Comparison of ENCODE assay signal across 16 mouse cellular contexts in genomic region chr9:114885991-114886662, GRCm38 (mm10). TPM values are rescaled to one million over a fixed set of nuclear protein-coding genes. Genes with fewer than 3 reads are reported as not detected.
DNase-seq lines count a peak whose midpoint lies in the region; ATAC-seq and TF ChIP-seq lines count a peak whose summit lies in the region.
"Had no signal": no experiment of that assay in that cellular context is flagged by ENCODE, and none has a peak within 500 bp of the region (broad histone marks: within the 10 kb centered on the region; RNA-seq: fewer than 3 reads in every experiment).

No protein-coding gene starts in this region.

- no peaks in the 10 kb centered on the region for H3K27me3 ChIP-seq in embryonic facial prominence, embryonic 14.5 days (replicated peaks; ENCODE audit: control insufficient read depth, insufficient read depth, low read length)
- no peaks in the 10 kb centered on the region for H3K27me3 ChIP-seq in lung, embryonic 14.5 days (ENCODE audit: insufficient read depth, low read length)
- no peaks in the 10 kb centered on the region for H3K27me3 ChIP-seq in stomach, embryonic 15.5 days (replicated peaks)
- no peaks in the 10 kb centered on the region for H3K27me3 ChIP-seq in kidney, adult 2 months (replicated peaks; ENCODE audit: control insufficient read depth, insufficient read depth, low read length)
- H3K27me3 ChIP-seq: liver, embryonic 12.5 days; neural tube, embryonic 13.5 days had no signal

- peak; percentile 85 for ATAC-seq in embryonic facial prominence, embryonic 14.5 days (ENCODE audit: low read depth)
- ATAC-seq in lung, embryonic 14.5 days (ENCODE audit: insufficient read depth), result peak; percentile 75
- peak; percentile 73; the same call in 1 of the 2 replicates for ATAC-seq in stomach, embryonic 15.5 days (ENCODE audit: insufficient read depth, low FRiP score, low read depth)
- ATAC-seq: activated CD4-positive, CD25-positive, alpha-beta regulatory T cell, adult 4 months; forebrain, embryonic 16.5 days; liver, embryonic 12.5 days had no signal

- peaks cover 3% of the 10 kb centered on the region; the same call in 1 of the 2 replicates for H3K9me3 ChIP-seq in embryonic facial prominence, embryonic 14.5 days (ENCODE audit: control insufficient read depth, low read length)
- no peaks in the 10 kb centered on the region for H3K9me3 ChIP-seq in lung, embryonic 14.5 days (ENCODE audit: low read depth, low read length)
- no peaks in the 10 kb centered on the region for H3K9me3 ChIP-seq in stomach, embryonic 15.5 days
- H3K9me3 ChIP-seq: liver, embryonic 12.5 days; neural tube, embryonic 13.5 days had no signal

- H3K4me3 ChIP-seq in embryonic facial prominence, embryonic 14.5 days (ENCODE audit: low read depth, low read length), result no peak overlapping the region
- no peak overlapping the region for H3K4me3 ChIP-seq in lung, embryonic 14.5 days (ENCODE audit: low read depth, low read length)
- no peak overlapping the region for H3K4me3 ChIP-seq in stomach, embryonic 15.5 days (replicated peaks)
- no peak overlapping the region for H3K4me3 ChIP-seq in kidney, adult 2 months (ENCODE audit: insufficient read depth, low read depth, low read length)
- H3K4me3 ChIP-seq: liver, embryonic 12.5 days; neural tube, embryonic 13.5 days had no signal

- peak overlapping the region; percentile 28; the same call in 1 of the 2 replicates for H3K4me2 ChIP-seq in embryonic facial prominence, embryonic 14.5 days (ENCODE audit: low read depth, low read length)
- H3K4me2 ChIP-seq in lung, embryonic 14.5 days, result peak overlapping the region; percentile 33
- peak overlapping the region; percentile 4 for H3K4me2 ChIP-seq in stomach, embryonic 15.5 days
- H3K4me2 ChIP-seq: liver, embryonic 12.5 days; neural tube, embryonic 13.5 days had no signal

- peak; percentile 76 for DNase-seq in testis, postnatal 14 days (ENCODE audit: low spot score)
- no peak for DNase-seq in testis, postnatal 10 days (ENCODE audit: low spot score)
- DNase-seq in embryonic facial prominence, embryonic 14.5 days (ENCODE audit: low spot score), result peak; percentile 81
- peak; percentile 68 for DNase-seq in lung, embryonic 14.5 days
- no peak for DNase-seq in kidney, adult 2 months
- DNase-seq in adrenal gland, postnatal 14 days, result no peak
- no peak for DNase-seq in gastrocnemius, adult 18-20 months (ENCODE audit: low spot score)
- DNase-seq: cerebellum, postnatal 10 days; heart, postnatal 14 days; kidney, postnatal 14 days had no signal

- TF ChIP-seq CTCF in lung, embryonic 14.5 days (IDR thresholded peaks at IDR 0.05; ENCODE audit: low read depth), result no peak; the same call in 1 of the 2 replicates
- TF ChIP-seq CTCF in kidney, adult 2 months (conservative IDR thresholded peaks at IDR 0.05; ENCODE audit: insufficient read depth, insufficient read length, low read depth, low read length), result no peak

- H3K9ac ChIP-seq in embryonic facial prominence, embryonic 14.5 days (ENCODE audit: low read depth, low read length), result no peak overlapping the region
- H3K9ac ChIP-seq in lung, embryonic 14.5 days, result no peak overlapping the region
- no peak overlapping the region for H3K9ac ChIP-seq in stomach, embryonic 15.5 days
- H3K9ac ChIP-seq: liver, embryonic 12.5 days; neural tube, embryonic 13.5 days had no signal

- no peaks in the 10 kb centered on the region for H3K4me1 ChIP-seq in embryonic facial prominence, embryonic 14.5 days (ENCODE audit: control insufficient read depth, insufficient read depth, low read length)
- H3K4me1 ChIP-seq in lung, embryonic 14.5 days (ENCODE audit: insufficient read depth), result no peaks in the 10 kb centered on the region
- H3K4me1 ChIP-seq in stomach, embryonic 15.5 days, result no peaks in the 10 kb centered on the region
- no peaks in the 10 kb centered on the region for H3K4me1 ChIP-seq in kidney, adult 2 months (ENCODE audit: control insufficient read depth, insufficient read depth, low read length)
- H3K4me1 ChIP-seq: liver, embryonic 12.5 days had no signal

- no peak overlapping the region; the same call in 1 of the 2 replicates for H3K27ac ChIP-seq in embryonic facial prominence, embryonic 14.5 days (replicated peaks; ENCODE audit: low read depth, low read length)
- H3K27ac ChIP-seq in lung, embryonic 14.5 days (ENCODE audit: low read depth), result peak overlapping the region; percentile 58; the same call in 1 of the 2 replicates
- peak overlapping the region; percentile 73 for H3K27ac ChIP-seq in stomach, embryonic 15.5 days
- no peak overlapping the region for H3K27ac ChIP-seq in kidney, adult 2 months (ENCODE audit: insufficient read depth, low read depth, low read length)
- H3K27ac ChIP-seq: liver, embryonic 12.5 days; neural tube, embryonic 13.5 days had no signal

- TF ChIP-seq POLR2A in kidney, adult 2 months (IDR thresholded peaks at IDR 0.05; ENCODE audit: low read depth, low read length), result no peak

- WGBS in embryonic facial prominence, embryonic 14.5 days, result 19% methylated on average over 8 of the region's 8 CpGs
- WGBS in lung, embryonic 14.5 days, result 34% methylated on average over 8 of the region's 8 CpGs
- 37% methylated on average over 8 of the region's 8 CpGs for WGBS in stomach, embryonic 15.5 days
- WGBS in kidney, adult 2 months, result 68% methylated on average over 8 of the region's 8 CpGs

- H3K36me3 ChIP-seq in embryonic facial prominence, embryonic 14.5 days (ENCODE audit: control insufficient read depth, insufficient read depth, low read length), result no peaks in the 10 kb centered on the region
- H3K36me3 ChIP-seq in lung, embryonic 14.5 days (ENCODE audit: insufficient read depth), result no peaks in the 10 kb centered on the region
- no peaks in the 10 kb centered on the region for H3K36me3 ChIP-seq in stomach, embryonic 15.5 days
- H3K36me3 ChIP-seq in kidney, adult 2 months (ENCODE audit: control insufficient read depth, insufficient read depth, low read length), result no peaks in the 10 kb centered on the region
- H3K36me3 ChIP-seq: liver, embryonic 12.5 days; neural tube, embryonic 13.5 days had no signal

RNA-seq across cellular contexts. Expression of gene Cmtm8, which starts 42.2 kb away (rescaled TPM):
- 16.9 and 18.6 TPM in 2 replicates for polyA plus RNA-seq in embryonic facial prominence, embryonic 14.5 days (2014; fragmentation: Nextera tagmentation; extraction: Ambion mirVana)
- polyA plus RNA-seq in lung, embryonic 14.5 days (2014; fragmentation: Nextera tagmentation; extraction: Ambion mirVana), result 75.4 and 81.5 TPM in 2 replicates
- polyA plus RNA-seq in stomach, embryonic 15.5 days (2015; fragmentation: Nextera tagmentation; extraction: Ambion mirVana), result 63.7 and 66.1 TPM in 2 replicates
- polyA plus RNA-seq in kidney, adult 2 months (2012; rRNA removed), result 30.5 and 38.1 TPM in 2 replicates
- 9.0 and 16.9 TPM in 2 replicates for total RNA-seq in adrenal gland, postnatal 14 days (2021)
- total RNA-seq in gastrocnemius, adult 18-20 months (2021), result 1 to 10 TPM; 2.0 to 2.3 TPM
- total RNA-seq: monocyte, adult 5-6 weeks had no signal
- polyA plus RNA-seq: activated CD4-positive, CD25-positive, alpha-beta regulatory T cell, adult 4 months had no signal

RNA-seq across cellular contexts. Expression of gene Gpd1l, which starts 47.7 kb away (rescaled TPM):
- 9.1 and 10.3 TPM in 2 replicates for polyA plus RNA-seq in embryonic facial prominence, embryonic 14.5 days (2014; fragmentation: Nextera tagmentation; extraction: Ambion mirVana)
- 13.0 and 13.9 TPM in 2 replicates for polyA plus RNA-seq in lung, embryonic 14.5 days (2014; fragmentation: Nextera tagmentation; extraction: Ambion mirVana)
- 17.3 and 18.6 TPM in 2 replicates for polyA plus RNA-seq in stomach, embryonic 15.5 days (2015; fragmentation: Nextera tagmentation; extraction: Ambion mirVana)
- 28.2 and 31.3 TPM in 2 replicates for polyA plus RNA-seq in kidney, adult 2 months (2012; rRNA removed)
- 27.2 and 28.3 TPM in 2 replicates for total RNA-seq in adrenal gland, postnatal 14 days (2021)
- 10 to 100 TPM; 19.0 to 19.2 TPM for total RNA-seq in gastrocnemius, adult 18-20 months (2021)

Comparison
In these comparisons a context has a peak if more than half of its experiments do, and no peak if none do; other contexts are left out.
1. DNase-seq: peak in testis, postnatal 14 days (single experiment), embryonic facial prominence, embryonic 14.5 days (single experiment) and lung, embryonic 14.5 days (single experiment); none in testis, postnatal 10 days (single experiment), kidney, adult 2 months (single experiment), adrenal gland, postnatal 14 days (single experiment) and gastrocnemius, adult 18-20 months (single experiment).
2. H3K27ac ChIP-seq: peak in lung, embryonic 14.5 days (single experiment) and stomach, embryonic 15.5 days (single experiment); none in embryonic facial prominence, embryonic 14.5 days (single experiment) and kidney, adult 2 months (single experiment).
3. Peak in every context shown above with its lines, with median percentiles within 50 percentile points of each other: ATAC-seq and H3K4me2 ChIP-seq.